Mouse (Mus musculus) cerebellum, adult 8-10 months (tissue): ENCODE measurements around the gene Phxr2.

Source experiments
- DNase-seq: peaks from one replicate; pipeline ENCODE4 v3.0.0; 2022

Gene Phxr2

GRCm38 (mm10) chr10:99086029-99086428 is 40.1 kb downstream of the Phxr2 start:
- DNase-seq: no peak

GRCm38 (mm10) chr10:99085240-99085587 is 40.9 kb downstream of the Phxr2 start:
- DNase-seq: no peak

- DNase-seq: peak; percentile 88
These were observed 41.5 kb downstream of the Phxr2 start for GRCm38 (mm10) chr10:99084397-99085239.

- no peak for DNase-seq
These were observed 42.6 kb downstream of the Phxr2 start for GRCm38 (mm10) chr10:99083431-99084003.

GRCm38 (mm10) chr10:99081569-99081990 is 44.5 kb downstream of the Phxr2 start:
- no peak for DNase-seq

GRCm38 (mm10) chr10:99078621-99079020 is 47.5 kb downstream of the Phxr2 start:
- DNase-seq: no peak

- DNase-seq: no peak
These were observed 49.8 kb downstream of the Phxr2 start for GRCm38 (mm10) chr10:99076113-99076895.
